Mouse (Mus musculus) MEL (cell line): ENCODE results near the gene Myl6. TPM values are rescaled to one million over a fixed set of nuclear protein-coding genes. Genes with fewer than 3 reads are reported as not detected.

Experiments
- DNase-seq: peaks from one replicate; pipeline ENCODE4 v3.0.0; 2011; ENCODE audit warnings: low read depth, low spot score
- H3K27ac ChIP-seq: 2 replicates; pipeline ENCODE4 v1.5.1; 2012; ENCODE audit warnings: low read depth, mild to moderate bottlenecking, control low read depth, low read length, moderate library complexity; ENCODE audit not compliant: control insufficient read depth
- H3K27me3 ChIP-seq, 2 experiments: fragments of 150-350 bp in 1 of 2; sonication (generic) in 1 of 2; 2 replicates each; pipeline ENCODE4 v1.6.1; 2012; ENCODE audit warnings: low read length in 2 of 2, mild to moderate bottlenecking in 2 of 2, improper control_type of control experiment in 1 of 2, moderate library complexity in 1 of 2; ENCODE audit not compliant: insufficient read depth in 2 of 2, control insufficient read depth in 1 of 2
- H3K36me3 ChIP-seq, 2 experiments: 2 replicates each; pipeline ENCODE4 v1.6.1; 2012 to 2014; ENCODE audit warnings: low read length in 2 of 2, improper control_type of control experiment in 1 of 2, inconsistent platforms in 1 of 2, mild to moderate bottlenecking in 1 of 2; ENCODE audit not compliant: insufficient read depth in 2 of 2, control insufficient read depth in 1 of 2
- H3K4me1 ChIP-seq, 2 experiments: fragments of 150-350 bp in 1 of 2; sonication (generic) in 1 of 2; 2 replicates each; pipeline ENCODE4 v1.6.1; 2012; ENCODE audit warnings: low read length in 2 of 2, improper control_type of control experiment in 1 of 2, mild to moderate bottlenecking in 1 of 2; ENCODE audit not compliant: insufficient read depth in 2 of 2, control insufficient read depth in 1 of 2
- H3K4me3 ChIP-seq, 2 experiments: fragments of 150-350 bp in 1 of 2; sonication (generic) in 1 of 2; 2 replicates each; pipeline ENCODE4 v1.5.1; 2012; ENCODE audit warnings: low read depth in 2 of 2, low read length in 2 of 2, mild to moderate bottlenecking in 2 of 2, moderate library complexity in 2 of 2, control low read depth in 1 of 2, improper control_type of control experiment in 1 of 2; ENCODE audit not compliant: control insufficient read depth in 1 of 2, insufficient read depth in 1 of 2
- H3K79me2 ChIP-seq: 2 replicates; pipeline ENCODE4 v1.6.1; 2012; ENCODE audit warnings: mild to moderate bottlenecking, low read length, moderate library complexity; ENCODE audit not compliant: control insufficient read depth, poor library complexity, insufficient read depth
- H3K9ac ChIP-seq: 2 replicates; pipeline ENCODE4 v1.6.1; 2012; ENCODE audit warnings: low read depth, mild to moderate bottlenecking, control low read depth, low read length, moderate library complexity; ENCODE audit not compliant: control insufficient read depth, poor library complexity, severe bottlenecking
- H3K9me3 ChIP-seq: fragments of 150-350 bp; sonication (generic); replicated peaks from 2 replicates; pipeline ENCODE4 v1.6.1; 2012; ENCODE audit warnings: mild to moderate bottlenecking, low read length, improper control_type of control experiment, moderate library complexity; ENCODE audit not compliant: insufficient read depth
- CTCF ChIP-seq, 3 experiments: IDR thresholded peaks in 2 of 3; conservative IDR thresholded peaks in 1 of 3; 2 replicates each; pipeline ENCODE4 v1.5.1; 2011 to 2012; ENCODE audit warnings: low read length in 3 of 3, low read depth in 2 of 3, mild to moderate bottlenecking in 2 of 3, improper control_type of control experiment in 1 of 3, inconsistent platforms in 1 of 3, mixed read lengths in 1 of 3, moderate library complexity in 1 of 3; ENCODE audit not compliant: control insufficient read depth in 1 of 3, insufficient read depth in 1 of 3, poor library complexity in 1 of 3, severe bottlenecking in 1 of 3
- E2F4 ChIP-seq: IDR thresholded peaks from 2 replicates; pipeline ENCODE4 v1.6.1; 2011; ENCODE audit warnings: low read depth, low read length, improper control_type of control experiment, borderline replicate concordance
- EP300 ChIP-seq, 2 experiments: IDR thresholded peaks; 2 replicates each; pipeline ENCODE4 v1.6.1; 2011; ENCODE audit warnings: improper control_type of control experiment in 2 of 2, low read length in 2 of 2, low read depth in 1 of 2, mild to moderate bottlenecking in 1 of 2
- GATA1 ChIP-seq: IDR thresholded peaks from 2 replicates; pipeline ENCODE4 v1.6.1; 2011; ENCODE audit warnings: low read depth, low read length, improper control_type of control experiment
- KAT2A ChIP-seq: conservative IDR thresholded peaks from 2 replicates; pipeline ENCODE4 v1.6.1; 2012; ENCODE audit warnings: low read depth, low read length, improper control_type of control experiment, inconsistent platforms
- MAX ChIP-seq: IDR thresholded peaks from 2 replicates; pipeline ENCODE4 v1.6.1; 2011; ENCODE audit warnings: low read length, improper control_type of control experiment
- MXI1 ChIP-seq: IDR thresholded peaks from 2 replicates; pipeline ENCODE4 v1.6.1; 2011; ENCODE audit warnings: mild to moderate bottlenecking, low read depth, low read length, improper control_type of control experiment
- MYB ChIP-seq: IDR thresholded peaks from 2 replicates; pipeline ENCODE4 v1.6.1; 2011; ENCODE audit warnings: mild to moderate bottlenecking, low read depth, low read length, improper control_type of control experiment
- RAD21 ChIP-seq: IDR thresholded peaks from 2 replicates; pipeline ENCODE4 v1.6.1; 2011; ENCODE audit warnings: mild to moderate bottlenecking, low read depth, low read length, improper control_type of control experiment
- RCOR1 ChIP-seq: IDR thresholded peaks from 2 replicates; pipeline ENCODE4 v1.6.1; 2012; ENCODE audit warnings: low read depth, mild to moderate bottlenecking, inconsistent platforms, low read length, improper control_type of control experiment
- USF2 ChIP-seq, 2 experiments: IDR thresholded peaks; 2 replicates each; pipeline ENCODE4 v1.6.1; 2011 to 2012; ENCODE audit warnings: improper control_type of control experiment in 2 of 2, low read length in 2 of 2, borderline replicate concordance in 1 of 2, inconsistent platforms in 1 of 2, low read depth in 1 of 2, mild to moderate bottlenecking in 1 of 2; ENCODE audit not compliant: insufficient read depth in 1 of 2
- ZMIZ1 ChIP-seq: IDR thresholded peaks from 2 replicates; pipeline ENCODE4 v1.6.1; 2012; ENCODE audit warnings: low read depth, mild to moderate bottlenecking, inconsistent platforms, low read length, improper control_type of control experiment, moderate library complexity
- polyA plus RNA-seq, 2 experiments: library from polyadenylated mRNA; stranded (reverse) in 1 of 2; unstranded in 1 of 2; fragments of >175 nt in 1 of 2; fragments of >200 nt in 1 of 2; gene quantifications; 2 replicates each; pipeline versions ENCODE4 v1.2.1 to v1.2.4; 2012; ENCODE audit warnings: low replicate concordance in 2 of 2, low read depth in 1 of 2; ENCODE audit not compliant: insufficient read length in 2 of 2, insufficient read depth in 1 of 2, missing spikeins in 1 of 2
- total RNA-seq: library from RNA; depleted of rRNA; stranded (reverse); fragments of 300-350 nt; gene quantifications from 2 replicates; pipeline ENCODE4 v1.2.3, GENCODE M21; 2012

Gene Myl6
- total and polyA plus RNA-seq, 3 experiments = 399 to 589 TPM; not detected in 1

GRCm38 (mm10) chr10:128488776-128489175 is 5.2 kb downstream of the Myl6 start:
- no peaks in the 10 kb centered on the region for H3K27me3 ChIP-seq
- TF ChIP-seq GATA1 (no peak), RAD21 (no peak), CTCF (IDR thresholded peaks at IDR 0.05 in 2 of 3, conservative IDR thresholded peaks at IDR 0.05 in 1 of 3; ENCODE audit: control insufficient read depth in 1 of 3, insufficient read depth in 1 of 3, low read depth in 2 of 3, low read length in 3 of 3, poor library complexity in 1 of 3, severe bottlenecking in 1 of 3) (no peak), EP300 (IDR thresholded peaks at IDR 0.05; ENCODE audit: low read depth in 1 of 2, low read length in 2 of 2) (no peak), USF2 (IDR thresholded peaks at IDR 0.05; ENCODE audit: borderline replicate concordance in 1 of 2, insufficient read depth in 1 of 2, low read depth in 1 of 2, low read length in 2 of 2) (no peak), MAX (no peak), ZMIZ1 (no peak)
- TF ChIP-seq, all 39 proteins: peak for 0
- Histone ChIP-seq H3K9me3 (no peaks in the 10 kb centered on the region), H3K4me3 (no peak overlapping the region), H3K36me3 (peaks cover 6 to 16% of the 10 kb centered on the region in 2 experiments), H3K27ac (no peak overlapping the region), H3K4me1 (peaks cover 0 to 7% of the 10 kb centered on the region in 2 experiments; a peak in 2 of 4 replicates), H3K79me2 (peaks cover 23% of the 10 kb centered on the region), H3K9ac (no peak overlapping the region)
- no peak for DNase-seq

GRCm38 (mm10) chr10:128487861-128488712 is 5.9 kb downstream of the Myl6 start:
- Histone ChIP-seq H3K9ac (no peak overlapping the region), H3K79me2 (peaks cover 17% of the 10 kb centered on the region), H3K27me3 (no peaks in the 10 kb centered on the region), H3K4me3 (no peak overlapping the region), H3K27ac (no peak overlapping the region), H3K36me3 (peaks cover 6 to 17% of the 10 kb centered on the region in 2 experiments), H3K9me3 (no peaks in the 10 kb centered on the region)
- DNase-seq = no peak
- TF ChIP-seq USF2 (IDR thresholded peaks at IDR 0.05; ENCODE audit: borderline replicate concordance in 1 of 2, insufficient read depth in 1 of 2, low read depth in 1 of 2, low read length in 2 of 2) = no peak
- no peak for TF ChIP-seq RCOR1
- TF ChIP-seq E2F4 = no peak
- no peak for TF ChIP-seq MXI1
- no peak for TF ChIP-seq CTCF (IDR thresholded peaks at IDR 0.05 in 2 of 3, conservative IDR thresholded peaks at IDR 0.05 in 1 of 3; ENCODE audit: control insufficient read depth in 1 of 3, insufficient read depth in 1 of 3, low read depth in 2 of 3, low read length in 3 of 3, poor library complexity in 1 of 3, severe bottlenecking in 1 of 3)
- TF ChIP-seq KAT2A = no peak
- TF ChIP-seq, all 39 proteins: peak for 0
- H3K4me1 ChIP-seq = peaks cover 0 to 7% of the 10 kb centered on the region in 2 experiments; a peak in 2 of 4 replicates

DNA sequence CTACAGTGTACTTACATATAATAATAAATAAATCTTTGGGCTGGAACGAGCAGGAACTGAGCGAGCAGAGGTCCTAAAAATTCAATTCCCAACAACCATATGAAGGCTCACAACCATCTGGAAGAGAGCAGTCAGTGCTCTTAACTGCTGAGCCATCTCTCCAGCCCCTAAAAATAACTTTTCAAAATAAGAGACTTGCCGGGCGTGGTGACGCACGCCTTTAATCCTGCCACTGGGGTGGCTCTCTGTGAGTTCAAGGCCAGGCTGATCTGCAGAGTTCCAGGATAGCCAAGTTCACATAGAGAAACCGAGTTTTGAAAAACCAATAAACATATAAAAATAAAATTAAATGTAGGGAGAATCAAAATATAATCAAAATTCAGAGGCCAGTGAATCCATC is 7.6 kb downstream of the Myl6 start:
- no peak overlapping the region for H3K9ac ChIP-seq
- H3K9me3 ChIP-seq = no peaks in the 10 kb centered on the region
- H3K36me3 ChIP-seq = peaks cover 2 to 21% of the 10 kb centered on the region in 2 experiments
- no peak overlapping the region for H3K27ac ChIP-seq
- no peaks in the 10 kb centered on the region for H3K4me1 ChIP-seq
- TF ChIP-seq MYB = no peak
- TF ChIP-seq, all 39 proteins: peak for 0
- H3K27me3 ChIP-seq = no peaks in the 10 kb centered on the region
- no peak for DNase-seq
- no peak overlapping the region for H3K4me3 ChIP-seq
- peaks cover 2% of the 10 kb centered on the region; the same call in 1 of the 2 replicates for H3K79me2 ChIP-seq
